Mouse (Mus musculus) kidney, embryonic 15.5 days (tissue): ENCODE data around the gene Ikbke. TPM values are rescaled to one million over a fixed set of nuclear protein-coding genes. Genes with fewer than 3 reads are reported as not detected.
"Not testable (repeated sequence)": the region's sequence is repeated elsewhere in the genome, so short reads cannot be mapped to it uniquely, and the experiment has no call there.

Source experiments
- ATAC-seq: fragments of 200-750 bp; cut with Nextera tagmentation; replicated peaks from 2 replicates; pipeline ENCODE4 v1.8.0; 2017; ENCODE audit warnings: moderate TSS enrichment; ENCODE audit not compliant: low FRiP score
- H3K27ac ChIP-seq: fragments of 300-500 bp; sonication (generic); 2 replicates; pipeline ENCODE4 v1.5.1; 2015; ENCODE audit warnings: mild to moderate bottlenecking, inconsistent platforms
- H3K27me3 ChIP-seq: fragments of 300-500 bp; sonication (generic); 2 replicates; pipeline ENCODE4 v1.6.1; 2015; ENCODE audit warnings: inconsistent platforms
- H3K36me3 ChIP-seq: fragments of 300-500 bp; sonication (generic); 2 replicates; pipeline ENCODE4 v1.6.1; 2015; ENCODE audit warnings: inconsistent platforms
- H3K4me1 ChIP-seq: fragments of 300-500 bp; sonication (generic); 2 replicates; pipeline ENCODE4 v1.6.1; 2015; ENCODE audit warnings: inconsistent platforms
- H3K4me2 ChIP-seq: fragments of 300-500 bp; sonication (generic); 2 replicates; pipeline ENCODE4 v1.6.1; 2015; ENCODE audit warnings: moderate library complexity, mild to moderate bottlenecking, inconsistent platforms
- H3K4me3 ChIP-seq: fragments of 300-500 bp; sonication (generic); replicated peaks from 2 replicates; pipeline ENCODE4 v1.5.1; 2015; ENCODE audit warnings: mild to moderate bottlenecking, inconsistent platforms
- H3K9ac ChIP-seq: fragments of 300-500 bp; sonication (generic); 2 replicates; pipeline ENCODE4 v1.6.1; 2015; ENCODE audit warnings: mild to moderate bottlenecking, inconsistent platforms
- H3K9me3 ChIP-seq: fragments of 300-500 bp; sonication (generic); replicated peaks from 2 replicates; pipeline ENCODE4 v1.6.1; 2016; ENCODE audit warnings: inconsistent platforms
- WGBS: fragments of 180-500 bp; shearing (Covaris S2); methylation state at CpG from one replicate; pipeline ENCODE4 v1.1.7; 2015; ENCODE audit warnings: mixed read lengths; 5-methylcytosine and 5-hydroxymethylcytosine counted together
- polyA plus RNA-seq: library from polyadenylated mRNA; unstranded; fragments of >200 nt; fragmentation: Nextera tagmentation; extraction: Ambion mirVana; gene quantifications from 2 replicates; pipeline ENCODE4 v1.2.1, GENCODE M21; 2015

The Ikbke gene
- 3.2 and 4.0 TPM in 2 replicates for polyA plus RNA-seq

- H3K9ac ChIP-seq, result peak within 1 kb of the TSS; percentile 35
- 0 out of 2 replicates have a peak, but pooled peaks cover 2% of the 10 kb centered on the region for H3K27me3 ChIP-seq
- ATAC-seq, result peak; percentile 24; the same call in 1 of the 2 replicates
- H3K9me3 ChIP-seq, result no peaks in the 10 kb centered on the region
- peak within 1 kb of the TSS; percentile 47 for H3K4me3 ChIP-seq
- 35% methylated on average over 3 of the region's 4 CpGs for WGBS
- H3K27ac ChIP-seq, result no peak within 1 kb of the TSS
- H3K4me2 ChIP-seq, result peak within 1 kb of the TSS; percentile 63
- peaks cover 36% of the 10 kb centered on the region for H3K4me1 ChIP-seq
- H3K36me3 ChIP-seq, result no peaks in the 10 kb centered on the region
Observed at GRCm38 (mm10) chr1:131279456-131279776, at the start of gene Ikbke. TSS of gene Ikbke (minus strand) at chr1:131279606.

GRCm38 (mm10) chr1:131329093-131329492 is 49.7 kb upstream of the Ikbke start:
- H3K4me1 ChIP-seq, ATAC-seq, H3K27ac ChIP-seq, H3K4me3 ChIP-seq, H3K9ac ChIP-seq, H3K9me3 ChIP-seq, H3K27me3 ChIP-seq, H3K4me2 ChIP-seq: not testable (repeated sequence)
- H3K36me3 ChIP-seq, result peaks cover 31% of the 10 kb centered on the region
- 89% methylated on average over 1 of the region's 1 CpGs for WGBS

GRCm38 (mm10) chr1:131327167-131327566 is 47.8 kb upstream of the Ikbke start:
- no peak for ATAC-seq
- Histone ChIP-seq H3K4me3 (no peak overlapping the region), H3K4me1 (no peaks in the 10 kb centered on the region), H3K27me3 (no peaks in the 10 kb centered on the region), H3K36me3 (peaks cover 31% of the 10 kb centered on the region), H3K9ac (no peak overlapping the region), H3K27ac (no peak overlapping the region), H3K4me2 (no peak overlapping the region), H3K9me3 (no peaks in the 10 kb centered on the region)
- WGBS, result 83% methylated on average over 1 of the region's 1 CpGs

- no peak overlapping the region for H3K4me3 ChIP-seq
- no peak overlapping the region for H3K27ac ChIP-seq
- no peaks in the 10 kb centered on the region for H3K4me1 ChIP-seq
- no peak for ATAC-seq
- H3K9ac ChIP-seq, result no peak overlapping the region
- H3K36me3 ChIP-seq, result peaks cover 40% of the 10 kb centered on the region
- no peaks in the 10 kb centered on the region for H3K27me3 ChIP-seq
- H3K4me2 ChIP-seq, result no peak overlapping the region
- no peaks in the 10 kb centered on the region for H3K9me3 ChIP-seq
- WGBS, result 90% methylated on average over 3 of the region's 3 CpGs
Observed at GRCm38 (mm10) chr1:131324816-131325463, 45.5 kb upstream of the Ikbke start.

GRCm38 (mm10) chr1:131319598-131320330 is 40.4 kb upstream of the Ikbke start:
- Histone ChIP-seq H3K4me1 (no peaks in the 10 kb centered on the region), H3K27me3 (no peaks in the 10 kb centered on the region), H3K4me2 (no peak overlapping the region), H3K36me3 (peaks cover 73% of the 10 kb centered on the region), H3K9me3 (no peaks in the 10 kb centered on the region), H3K9ac (no peak overlapping the region), H3K4me3 (no peak overlapping the region), H3K27ac (no peak overlapping the region)
- ATAC-seq, result no peak
- WGBS, result 91% methylated on average over 3 of the region's 3 CpGs

GRCm38 (mm10) chr1:131318397-131318796 is 39.0 kb upstream of the Ikbke start:
- no peaks in the 10 kb centered on the region for H3K27me3 ChIP-seq
- H3K4me1 ChIP-seq, result no peaks in the 10 kb centered on the region

GRCm38 (mm10) chr1:131317625-131318024 is 38.2 kb upstream of the Ikbke start:
- peaks cover 79% of the 10 kb centered on the region for H3K36me3 ChIP-seq
- no peaks in the 10 kb centered on the region for H3K27me3 ChIP-seq
- ATAC-seq, result no peak
- H3K9me3 ChIP-seq, result no peaks in the 10 kb centered on the region
- no peaks in the 10 kb centered on the region for H3K4me1 ChIP-seq
- H3K4me2 ChIP-seq, result no peak overlapping the region
- no peak overlapping the region for H3K9ac ChIP-seq
- no peak overlapping the region for H3K4me3 ChIP-seq
- 94% methylated on average over 5 of the region's 5 CpGs for WGBS
- no peak overlapping the region for H3K27ac ChIP-seq

More at GRCm38 (mm10) chr1:131318397-131318796, 39.0 kb upstream of the Ikbke start:
- 73% methylated on average over 2 of the region's 2 CpGs for WGBS
- Histone ChIP-seq H3K9ac (no peak overlapping the region), H3K27ac (no peak overlapping the region), H3K36me3 (peaks cover 78% of the 10 kb centered on the region), H3K4me2 (no peak overlapping the region), H3K4me3 (no peak overlapping the region), H3K9me3 (no peaks in the 10 kb centered on the region)
- no peak for ATAC-seq

- H3K4me2 ChIP-seq, result no peak overlapping the region
- H3K27me3 ChIP-seq, result no peaks in the 10 kb centered on the region
- H3K9ac ChIP-seq, result no peak overlapping the region
- H3K27ac ChIP-seq, result no peak overlapping the region
- H3K9me3 ChIP-seq, result no peaks in the 10 kb centered on the region
- H3K4me1 ChIP-seq, result no peaks in the 10 kb centered on the region
- H3K36me3 ChIP-seq, result peaks cover 61% of the 10 kb centered on the region
- ATAC-seq, result no peak
- no peak overlapping the region for H3K4me3 ChIP-seq
- 91% methylated on average over 3 of the region's 3 CpGs for WGBS
Observed at GRCm38 (mm10) chr1:131311284-131311683, 31.9 kb upstream of the Ikbke start.

- no peaks in the 10 kb centered on the region for H3K27me3 ChIP-seq
- H3K9me3 ChIP-seq, result no peaks in the 10 kb centered on the region
- H3K4me3 ChIP-seq, result no peak overlapping the region
- H3K36me3 ChIP-seq, result peaks cover 51% of the 10 kb centered on the region
- 93% methylated on average over 5 of the region's 5 CpGs for WGBS
- H3K4me1 ChIP-seq, result no peaks in the 10 kb centered on the region
- H3K4me2 ChIP-seq, result no peak overlapping the region
- H3K9ac ChIP-seq, result no peak overlapping the region
- ATAC-seq, result no peak
- no peak overlapping the region for H3K27ac ChIP-seq
Observed at GRCm38 (mm10) chr1:131310237-131310818, 30.9 kb upstream of the Ikbke start.

GRCm38 (mm10) chr1:131300750-131301149 is 21.3 kb upstream of the Ikbke start:
- H3K27me3 ChIP-seq, result no peaks in the 10 kb centered on the region
- 60% methylated on average over 2 of the region's 2 CpGs for WGBS
- no peaks in the 10 kb centered on the region for H3K4me1 ChIP-seq
- H3K9ac ChIP-seq, result no peak overlapping the region
- H3K9me3 ChIP-seq, result no peaks in the 10 kb centered on the region
- H3K36me3 ChIP-seq, result peaks cover 47% of the 10 kb centered on the region
- no peak overlapping the region for H3K27ac ChIP-seq
- H3K4me3 ChIP-seq, result no peak overlapping the region
- ATAC-seq, result no peak
- no peak overlapping the region for H3K4me2 ChIP-seq

- no peaks in the 10 kb centered on the region for H3K4me1 ChIP-seq
- no peaks in the 10 kb centered on the region for H3K9me3 ChIP-seq
- no peak overlapping the region for H3K9ac ChIP-seq
- peaks cover 55% of the 10 kb centered on the region for H3K36me3 ChIP-seq
- 28% methylated on average over 6 of the region's 6 CpGs for WGBS
- H3K27ac ChIP-seq, result peak overlapping the region; percentile 25; the same call in 1 of the 2 replicates
- no peak for ATAC-seq
- no peak overlapping the region for H3K4me3 ChIP-seq
- no peaks in the 10 kb centered on the region for H3K27me3 ChIP-seq
- H3K4me2 ChIP-seq, result no peak overlapping the region
Observed at GRCm38 (mm10) chr1:131299788-131300187, 20.4 kb upstream of the Ikbke start.

GRCm38 (mm10) chr1:131299240-131299639 is 19.8 kb upstream of the Ikbke start:
- no peak for ATAC-seq
- Histone ChIP-seq H3K9ac (no peak overlapping the region), H3K27me3 (no peaks in the 10 kb centered on the region), H3K4me1 (no peaks in the 10 kb centered on the region), H3K4me2 (no peak overlapping the region), H3K9me3 (no peaks in the 10 kb centered on the region), H3K27ac (no peak overlapping the region), H3K36me3 (peaks cover 61% of the 10 kb centered on the region), H3K4me3 (no peak overlapping the region)
- WGBS, result 56% methylated on average over 3 of the region's 3 CpGs
